Mouse (Mus musculus): ENCODE data around the gene Ano10. TPM values are rescaled to one million over a fixed set of nuclear protein-coding genes. Genes with fewer than 3 reads are reported as not detected.
A peak's percentile ranks its signal among the peaks of the same experiment; 100 is the strongest.

Ano10 gene
- polyA plus RNA-seq, 1 experiment: 63.6 TPM

DNA sequence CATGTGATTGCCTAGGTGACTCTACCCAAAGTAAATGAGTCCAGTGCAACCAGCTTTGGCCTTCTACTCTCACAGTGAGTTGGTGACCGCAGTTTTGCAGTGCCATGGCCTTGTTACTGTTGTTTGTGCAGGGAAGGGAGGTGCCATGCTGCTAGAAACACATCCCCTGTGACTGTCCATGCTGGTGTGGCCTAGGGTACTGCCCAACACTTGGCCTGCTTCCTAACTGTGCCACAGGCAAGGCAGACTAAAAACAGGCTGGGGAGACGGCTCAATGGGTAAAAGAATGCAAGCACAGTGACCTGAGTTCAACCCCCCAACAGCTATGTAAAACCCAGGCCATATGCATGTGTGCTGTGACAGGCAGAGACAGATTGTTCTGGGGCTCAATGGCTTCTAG is 74.3 kb downstream of the Ano10 start:
- H3K27ac ChIP-seq (ENCODE audit: insufficient read depth, low read length): no peak overlapping the region
- H3K4me3 ChIP-seq (ENCODE audit: insufficient read depth, low read length): no peak overlapping the region
- no peaks in the 10 kb centered on the region for H3K4me1 ChIP-seq (ENCODE audit: control insufficient read depth, insufficient read depth, low read length)
- TF ChIP-seq POLR2A (IDR thresholded peaks at IDR 0.05; ENCODE audit: low read depth, low read length): no peak
- TF ChIP-seq CTCF (IDR thresholded peaks at IDR 0.05; ENCODE audit: borderline replicate concordance, insufficient read depth, low read length): no peak

DNA sequence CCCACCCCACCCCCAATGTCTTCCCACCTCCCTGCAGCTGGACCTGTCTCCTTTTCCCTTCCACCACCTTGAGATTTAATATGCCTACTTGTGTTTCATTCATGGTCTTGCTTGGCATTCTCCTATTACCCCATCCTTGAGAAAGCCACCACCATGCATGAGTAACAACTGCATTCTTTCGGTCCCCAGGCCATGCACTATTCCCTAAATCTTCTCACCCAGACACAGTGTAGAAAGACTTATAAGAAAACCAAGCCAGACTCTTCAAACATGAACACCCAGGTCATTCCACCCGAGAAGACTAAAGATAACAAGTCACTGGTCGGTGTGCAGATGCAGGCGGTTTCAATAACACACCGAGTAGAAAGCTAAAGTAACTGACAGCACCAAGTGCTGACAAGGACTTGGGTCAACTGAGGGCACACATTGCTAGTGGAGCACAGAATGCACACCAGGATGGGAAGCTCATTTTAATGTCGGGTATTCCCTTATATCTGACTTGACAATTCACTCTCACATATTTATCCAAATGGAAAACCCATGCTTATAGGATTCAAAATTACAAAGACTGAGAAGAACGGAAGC is 77.2 kb downstream of the Ano10 start:
- no peak overlapping the region for H3K4me3 ChIP-seq (ENCODE audit: insufficient read depth, low read length)
- H3K4me1 ChIP-seq (ENCODE audit: control insufficient read depth, insufficient read depth, low read length): no peaks in the 10 kb centered on the region
- H3K27ac ChIP-seq (ENCODE audit: insufficient read depth, low read length): no peak overlapping the region
- no peak for TF ChIP-seq POLR2A (IDR thresholded peaks at IDR 0.05; ENCODE audit: low read depth, low read length)
- TF ChIP-seq CTCF (IDR thresholded peaks at IDR 0.05; ENCODE audit: borderline replicate concordance, insufficient read depth, low read length): no peak

DNA sequence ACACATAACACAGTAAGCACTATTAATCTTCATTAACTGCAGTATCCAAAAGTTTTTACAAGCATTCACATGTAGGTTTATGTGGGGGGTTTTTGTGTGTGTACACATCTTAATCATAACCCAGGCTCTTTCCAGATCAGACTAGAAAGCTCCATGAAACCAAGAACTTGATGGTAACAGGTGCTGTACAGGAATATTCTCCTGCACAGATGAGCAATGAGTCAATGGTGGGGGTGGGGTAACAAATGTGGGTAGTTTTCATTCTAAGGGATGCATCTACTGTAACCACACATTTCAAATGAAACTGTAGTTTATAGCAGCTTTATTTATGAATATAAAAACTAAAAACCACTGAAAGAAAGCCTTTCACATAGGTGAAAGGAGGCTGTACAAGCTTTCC is 79.1 kb downstream of the Ano10 start:
- no peak overlapping the region for H3K27ac ChIP-seq (ENCODE audit: insufficient read depth, low read length)
- H3K4me1 ChIP-seq (ENCODE audit: control insufficient read depth, insufficient read depth, low read length): peaks cover 2% of the 10 kb centered on the region
- TF ChIP-seq POLR2A (IDR thresholded peaks at IDR 0.05; ENCODE audit: low read depth, low read length) (no peak), CTCF (IDR thresholded peaks at IDR 0.05; ENCODE audit: borderline replicate concordance, insufficient read depth, low read length) (no peak)
- H3K4me3 ChIP-seq (ENCODE audit: insufficient read depth, low read length): no peak overlapping the region

- H3K27ac ChIP-seq (ENCODE audit: insufficient read depth, low read length): no peak overlapping the region
- H3K4me1 ChIP-seq (ENCODE audit: control insufficient read depth, insufficient read depth, low read length): peaks cover 9% of the 10 kb centered on the region
- no peak for TF ChIP-seq POLR2A (IDR thresholded peaks at IDR 0.05; ENCODE audit: low read depth, low read length)
- no peak for TF ChIP-seq CTCF (IDR thresholded peaks at IDR 0.05; ENCODE audit: borderline replicate concordance, insufficient read depth, low read length)
- no peak overlapping the region for H3K4me3 ChIP-seq (ENCODE audit: insufficient read depth, low read length)
These were observed 85.9 kb downstream of the Ano10 start for GRCm38 (mm10) chr9:122208311-122208710.

DNA sequence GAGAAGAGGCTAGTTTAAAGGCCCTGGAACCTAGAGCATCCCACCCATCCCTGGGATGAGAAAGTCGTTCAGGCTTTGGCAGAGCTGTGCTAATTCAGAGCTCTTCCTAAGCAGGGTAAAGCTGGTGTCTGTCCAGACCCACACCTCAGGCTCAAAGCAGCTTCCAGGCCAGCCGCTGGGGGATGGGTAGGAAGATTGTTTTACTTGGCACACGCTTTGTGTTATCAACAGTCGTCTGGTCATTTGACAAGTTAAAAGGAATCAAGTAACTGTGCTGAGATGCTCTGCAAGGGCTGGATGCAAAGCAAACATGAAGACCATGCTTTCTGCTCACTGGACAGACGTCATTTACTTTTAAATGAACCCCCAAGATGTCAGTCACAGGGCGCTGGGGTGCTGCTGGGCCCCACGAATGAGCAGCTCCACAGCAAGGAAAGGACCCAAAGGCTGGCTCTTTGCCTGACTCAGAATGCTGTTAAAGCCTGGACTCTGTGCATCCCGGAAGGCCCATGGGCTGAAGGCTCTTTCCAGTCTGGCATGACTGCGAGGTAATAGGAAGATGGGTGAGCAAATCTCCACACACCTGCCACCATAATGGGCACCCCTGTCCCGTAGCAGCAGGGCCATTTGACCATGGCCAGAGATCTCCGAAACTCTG is 88.6 kb downstream of the Ano10 start:
- H3K4me1 ChIP-seq (ENCODE audit: control insufficient read depth, insufficient read depth, low read length): peaks cover 9% of the 10 kb centered on the region
- TF ChIP-seq CTCF (IDR thresholded peaks at IDR 0.05; ENCODE audit: borderline replicate concordance, insufficient read depth, low read length): no peak
- TF ChIP-seq POLR2A (IDR thresholded peaks at IDR 0.05; ENCODE audit: low read depth, low read length): no peak
- no peak overlapping the region for H3K4me3 ChIP-seq (ENCODE audit: insufficient read depth, low read length)
- H3K27ac ChIP-seq (ENCODE audit: insufficient read depth, low read length): no peak overlapping the region

- TF ChIP-seq CTCF (IDR thresholded peaks at IDR 0.05; ENCODE audit: borderline replicate concordance, insufficient read depth, low read length) (no peak), POLR2A (IDR thresholded peaks at IDR 0.05; ENCODE audit: low read depth, low read length) (no peak)
- H3K4me1 ChIP-seq (ENCODE audit: control insufficient read depth, insufficient read depth, low read length): peaks cover 4% of the 10 kb centered on the region
- no peak overlapping the region for H3K4me3 ChIP-seq (ENCODE audit: insufficient read depth, low read length)
- H3K27ac ChIP-seq (ENCODE audit: insufficient read depth, low read length): no peak overlapping the region
These were observed 89.7 kb downstream of the Ano10 start for GRCm38 (mm10) chr9:122204508-122204907.

DNA sequence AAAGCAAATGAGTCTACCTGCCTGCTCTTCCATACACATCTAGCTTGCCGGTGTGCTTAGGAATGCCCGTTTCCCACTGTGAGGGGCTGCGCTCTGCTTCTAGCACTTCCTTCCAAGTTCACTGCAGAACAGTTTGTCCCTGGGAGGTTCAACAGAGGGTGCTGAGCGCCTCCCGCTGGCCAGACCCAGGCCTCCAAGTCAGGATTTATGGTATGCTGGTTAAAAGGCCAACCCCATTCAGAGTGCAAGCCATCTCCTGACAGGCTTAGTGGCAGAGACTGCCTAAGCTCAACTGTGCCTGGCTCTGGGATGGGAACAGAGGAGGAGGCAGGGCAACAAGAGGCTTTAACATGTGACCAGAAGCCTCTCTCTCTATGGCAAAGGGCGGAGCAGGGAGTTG is 95.0 kb downstream of the Ano10 start:
- H3K4me3 ChIP-seq (ENCODE audit: insufficient read depth, low read length): no peak overlapping the region
- peaks cover 6% of the 10 kb centered on the region; the same call in 1 of the 2 replicates for H3K4me1 ChIP-seq (ENCODE audit: control insufficient read depth, insufficient read depth, low read length)
- TF ChIP-seq CTCF (IDR thresholded peaks at IDR 0.05; ENCODE audit: borderline replicate concordance, insufficient read depth, low read length): 0 out of 2 replicates have a peak, but pooled peaks have one; percentile 24
- TF ChIP-seq POLR2A (IDR thresholded peaks at IDR 0.05; ENCODE audit: low read depth, low read length): no peak
- H3K27ac ChIP-seq (ENCODE audit: insufficient read depth, low read length): no peak overlapping the region

DNA sequence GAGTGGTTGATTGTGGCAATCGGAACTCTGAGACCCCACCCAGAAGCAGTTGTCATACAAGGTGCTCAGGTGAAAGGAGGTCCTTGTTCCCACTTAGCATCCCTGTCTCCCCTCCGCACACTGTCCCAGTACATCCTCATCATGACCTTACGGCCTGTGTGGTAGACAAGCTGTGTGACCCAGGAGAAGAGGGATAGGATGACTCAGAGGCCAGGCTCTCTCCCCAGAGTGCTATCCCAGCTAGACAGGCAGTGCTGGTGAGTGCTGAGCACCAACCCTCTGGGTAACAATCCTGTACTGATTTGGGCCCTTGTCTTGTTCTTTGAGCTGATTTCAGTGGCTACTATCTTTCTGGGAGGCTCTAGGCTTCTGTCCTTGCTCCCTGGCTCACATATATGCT is 95.6 kb downstream of the Ano10 start:
- no peak overlapping the region for H3K4me3 ChIP-seq (ENCODE audit: insufficient read depth, low read length)
- TF ChIP-seq CTCF (IDR thresholded peaks at IDR 0.05; ENCODE audit: borderline replicate concordance, insufficient read depth, low read length): no peak
- TF ChIP-seq POLR2A (IDR thresholded peaks at IDR 0.05; ENCODE audit: low read depth, low read length): no peak
- no peak overlapping the region for H3K27ac ChIP-seq (ENCODE audit: insufficient read depth, low read length)
- H3K4me1 ChIP-seq (ENCODE audit: control insufficient read depth, insufficient read depth, low read length): peaks cover 6% of the 10 kb centered on the region; the same call in 1 of the 2 replicates

DNA sequence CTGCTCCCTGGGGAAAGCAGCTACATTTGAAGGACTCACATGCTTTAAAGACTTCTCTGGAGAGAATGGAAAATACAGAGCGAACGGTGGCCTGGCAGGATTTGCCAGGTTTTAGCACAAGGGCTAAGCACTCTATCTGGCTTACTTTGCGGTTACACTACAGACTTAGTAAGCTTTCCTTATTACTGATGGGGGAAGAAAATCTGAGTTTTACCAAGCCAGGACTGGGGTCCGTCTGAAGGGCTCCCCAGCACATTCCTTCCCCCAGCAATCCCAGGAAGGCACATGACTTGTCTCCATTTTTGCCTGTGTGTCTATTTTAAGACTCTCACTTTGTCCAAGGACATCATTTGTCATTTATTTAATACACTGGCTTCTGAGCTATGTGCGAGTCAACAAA is 97.2 kb downstream of the Ano10 start:
- Histone ChIP-seq H3K4me3 (ENCODE audit: insufficient read depth, low read length) (no peak overlapping the region), H3K27ac (ENCODE audit: insufficient read depth, low read length) (peak overlapping the region; percentile 55; the same call in 1 of the 2 replicates), H3K4me1 (ENCODE audit: control insufficient read depth, insufficient read depth, low read length) (peaks cover 6% of the 10 kb centered on the region; the same call in 1 of the 2 replicates)
- TF ChIP-seq POLR2A (IDR thresholded peaks at IDR 0.05; ENCODE audit: low read depth, low read length): no peak
- no peak for TF ChIP-seq CTCF (IDR thresholded peaks at IDR 0.05; ENCODE audit: borderline replicate concordance, insufficient read depth, low read length)

- Histone ChIP-seq H3K4me3 (ENCODE audit: insufficient read depth, low read length) (no peak overlapping the region), H3K4me1 (ENCODE audit: control insufficient read depth, insufficient read depth, low read length) (peaks cover 6% of the 10 kb centered on the region; the same call in 1 of the 2 replicates), H3K27ac (ENCODE audit: insufficient read depth, low read length) (no peak overlapping the region)
- TF ChIP-seq POLR2A (IDR thresholded peaks at IDR 0.05; ENCODE audit: low read depth, low read length) (no peak), CTCF (IDR thresholded peaks at IDR 0.05; ENCODE audit: borderline replicate concordance, insufficient read depth, low read length) (no peak)
These were observed 99.1 kb downstream of the Ano10 start for GRCm38 (mm10) chr9:122195042-122195682.

Data from embryonic fibroblast, embryonic 13.5 days (primary cell).